Mouse (Mus musculus): Measurements from ENCODE around the gene Zfp992.
"Not testable (repeated sequence)": the region's sequence is repeated elsewhere in the genome, so short reads cannot be mapped to it uniquely, and the experiment has no call there.

Gene Zfp992

DNA sequence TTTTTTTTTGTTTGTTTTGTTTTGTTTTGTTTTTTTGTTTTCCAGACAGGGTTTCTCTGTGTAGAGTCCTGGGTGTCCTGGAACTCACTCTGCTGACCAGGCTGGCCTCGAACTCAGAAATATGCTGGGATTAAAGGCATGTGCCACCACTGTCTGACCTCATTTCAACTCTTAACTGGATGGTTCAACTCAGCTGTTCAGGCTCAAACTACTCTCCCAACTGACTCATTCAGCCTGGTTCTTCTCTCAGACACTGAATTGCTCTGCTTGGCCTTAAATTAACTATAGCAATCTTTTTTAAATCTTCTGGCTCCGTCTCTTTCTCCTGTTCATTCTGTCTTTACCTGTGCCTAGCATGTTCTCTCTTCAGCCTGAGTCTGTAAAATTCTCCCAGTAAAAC lies 68.3 kb downstream of the Zfp992 start:
- DNase-seq (ENCODE audit: low spot score), result not testable (repeated sequence)

All from left cerebral cortex, adult 11 months (tissue).